Mouse (Mus musculus) cerebellum, adult 9-11 months (tissue): ENCODE data around the gene Lrrc3.
"Not testable (repeated sequence)": the region's sequence is repeated elsewhere in the genome, so short reads cannot be mapped to it uniquely, and the experiment has no call there.

ENCODE experiments used
- DNase-seq: peaks from one replicate; pipeline ENCODE4 v3.0.0; 2022

The Lrrc3 gene

DNA sequence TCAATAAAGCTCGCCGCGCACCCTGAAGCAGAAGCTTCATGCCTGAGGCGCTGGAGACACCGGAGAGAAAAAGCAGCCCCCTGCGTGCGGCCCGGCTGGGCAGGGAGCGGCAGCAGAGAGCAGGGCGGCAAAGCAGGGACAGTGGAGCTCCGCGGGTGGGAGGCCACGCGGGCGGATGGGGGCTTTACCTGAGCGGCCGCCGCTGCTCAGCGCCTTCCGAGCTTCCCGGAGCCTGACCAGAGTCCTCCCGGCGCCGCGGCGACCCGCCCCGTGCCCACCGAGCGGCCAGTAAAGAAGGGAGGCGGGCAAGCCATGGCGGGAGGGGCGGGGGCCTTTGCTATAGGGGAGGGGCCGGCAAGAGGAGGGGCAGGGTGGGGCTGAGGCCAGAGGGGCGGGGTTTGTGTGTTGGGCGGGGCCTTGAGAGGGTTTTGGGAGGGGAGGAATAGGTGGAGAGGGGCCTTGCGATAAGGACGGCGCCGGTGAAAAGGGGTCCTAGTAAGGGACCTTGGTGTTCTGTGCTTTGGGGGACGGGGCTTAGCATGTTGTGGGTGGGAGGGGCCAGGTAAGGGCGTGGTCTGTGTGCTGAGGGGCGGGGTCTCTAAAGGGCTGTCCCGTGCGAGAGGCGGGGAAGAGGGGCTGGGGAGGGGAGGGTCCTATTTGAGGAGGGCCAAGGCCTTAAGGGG is at the start of gene Lrrc3:
Lrrc3 (minus strand) TSS at position 326 of the 683 bp plus-strand sequence.
- peak; percentile 56 for DNase-seq

DNA sequence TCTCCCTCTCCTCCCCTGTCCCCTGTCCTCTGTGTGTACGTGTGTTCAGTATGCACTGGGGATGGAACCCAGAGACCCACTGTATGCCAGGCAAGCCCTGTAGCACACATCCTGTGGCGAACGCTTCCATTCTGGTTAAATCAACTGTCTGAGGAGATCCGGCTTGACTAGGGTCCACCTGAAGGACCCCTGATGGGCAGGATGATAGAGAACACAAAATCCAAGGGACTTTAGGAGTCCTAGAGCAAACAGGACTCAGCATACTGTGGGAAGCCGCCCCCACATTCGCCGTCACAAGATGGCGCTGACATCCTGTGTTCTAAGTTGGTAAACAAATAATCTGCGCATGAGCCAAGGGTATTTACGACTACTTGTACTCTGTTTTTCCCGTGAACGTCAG is 48.1 kb upstream of the Lrrc3 start:
- not testable (repeated sequence) for DNase-seq

GRCm38 (mm10) chr10:77939685-77940084 is 37.3 kb upstream of the Lrrc3 start:
- DNase-seq = no peak

GRCm38 (mm10) chr10:77927375-77927774 is 25.0 kb upstream of the Lrrc3 start:
- DNase-seq = no peak

DNA sequence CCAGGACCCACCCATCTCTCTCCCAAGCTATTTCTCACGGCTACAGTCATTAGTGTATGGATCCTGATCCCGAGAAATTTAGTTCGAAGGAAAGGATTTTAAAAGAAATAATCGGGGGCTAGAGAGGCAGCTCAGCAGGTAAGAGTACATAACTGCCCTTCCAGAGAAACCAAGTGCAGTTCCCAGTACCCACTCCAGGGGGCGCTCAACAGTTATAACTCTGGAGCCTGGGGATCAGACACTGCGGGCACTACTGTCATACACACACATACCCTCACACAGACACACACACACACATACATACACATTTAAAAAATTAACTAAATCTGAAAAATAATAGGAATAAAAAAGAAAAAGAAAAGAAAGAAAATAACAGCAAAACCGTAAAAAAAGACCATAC is 23.8 kb upstream of the Lrrc3 start:
- no peak for DNase-seq

DNA sequence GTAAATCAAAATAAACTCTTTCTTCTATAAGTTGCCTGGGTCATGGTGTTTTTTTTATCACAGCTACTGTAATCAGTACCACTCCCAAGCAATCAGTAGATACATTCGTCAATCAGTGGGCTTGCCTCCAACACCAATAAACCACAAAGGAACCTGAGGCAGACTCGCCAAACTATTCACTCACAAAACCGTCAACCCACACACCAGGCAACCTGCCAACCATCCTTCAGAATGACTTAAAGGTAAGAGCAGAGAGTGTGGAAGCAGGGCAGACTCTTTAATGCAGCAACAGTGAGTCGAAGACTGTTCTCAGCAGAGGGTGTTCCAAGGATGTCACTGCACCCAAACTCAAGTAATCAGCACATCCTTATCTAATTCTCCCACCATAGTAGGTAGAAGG is 20.3 kb upstream of the Lrrc3 start:
- DNase-seq = no peak

DNA sequence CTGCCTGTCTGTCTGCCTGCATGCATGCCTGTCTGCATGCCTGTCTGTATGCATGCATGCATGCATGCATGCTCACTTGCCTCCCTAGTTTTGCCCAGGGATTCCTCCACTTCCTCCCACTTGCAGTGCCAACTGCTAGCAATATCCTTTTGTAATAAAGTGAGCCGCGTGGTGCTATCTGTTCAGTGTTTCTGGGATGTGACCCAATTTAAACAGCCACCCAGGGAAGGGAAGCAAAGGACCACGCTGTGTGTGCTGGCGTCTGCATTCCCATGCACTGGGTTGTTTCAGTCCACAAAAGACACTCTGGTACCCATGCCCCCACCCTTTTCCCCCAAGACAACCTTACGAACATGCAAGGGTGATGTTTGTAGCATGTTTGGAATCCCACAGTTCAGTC is 18.7 kb upstream of the Lrrc3 start:
- no peak for DNase-seq

DNA sequence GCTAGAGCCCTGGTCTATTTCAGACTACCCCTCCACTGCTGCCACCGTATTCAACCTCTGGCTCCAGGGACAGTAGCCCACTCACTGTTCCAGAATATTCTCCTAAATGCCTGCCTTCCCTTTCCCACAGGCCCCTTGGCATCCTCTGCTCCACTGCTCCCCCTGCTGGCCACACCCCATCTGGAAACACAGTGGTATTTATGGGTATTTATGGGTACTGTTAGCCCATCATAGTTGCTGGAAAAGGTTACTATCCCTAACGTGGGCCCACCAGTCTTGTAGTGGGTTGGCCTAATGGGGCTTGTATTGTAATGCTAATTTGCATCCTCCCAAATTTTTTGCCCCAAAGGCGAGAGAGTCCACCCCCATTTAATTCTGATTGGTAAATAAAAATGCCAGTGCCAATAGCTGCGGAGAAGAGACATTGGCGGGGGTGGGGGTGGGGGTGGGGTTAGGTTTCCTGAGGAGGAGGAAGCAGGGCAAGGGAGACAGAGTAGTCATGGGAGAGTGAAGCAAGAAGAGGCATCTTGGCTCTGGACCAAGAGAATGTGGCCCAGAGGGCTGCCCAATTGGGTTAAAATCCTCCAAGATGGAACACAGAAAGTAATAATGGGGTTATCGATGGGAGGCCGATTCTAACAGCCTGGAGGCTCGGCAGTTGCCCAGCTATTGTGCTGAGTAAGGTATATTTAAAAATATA is 14.4 kb upstream of the Lrrc3 start:
- peak; percentile 36 for DNase-seq

DNA sequence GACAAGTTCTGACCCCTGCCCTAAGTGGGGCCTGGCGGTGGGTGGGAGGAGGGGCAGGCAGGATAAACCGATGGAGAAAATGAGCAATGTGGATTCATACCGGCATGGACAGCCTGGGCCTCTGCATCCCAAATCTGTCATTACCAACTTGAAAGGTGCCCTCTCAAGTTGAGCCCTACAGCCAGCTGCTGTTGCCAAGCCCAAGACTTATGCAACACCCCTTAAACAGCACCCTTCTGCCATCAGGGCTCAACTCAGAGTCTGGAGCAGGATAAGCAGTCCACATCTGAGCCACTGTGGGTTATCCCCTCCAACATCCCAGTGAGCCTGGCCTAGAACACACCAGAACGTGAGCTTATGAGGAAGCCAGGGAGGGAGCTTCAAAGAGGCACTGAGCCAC is 11.0 kb upstream of the Lrrc3 start:
- DNase-seq = no peak

- DNase-seq = no peak
Measured at GRCm38 (mm10) chr10:77912605-77913004, 10.3 kb upstream of the Lrrc3 start.

GRCm38 (mm10) chr10:77902894-77903715 is 769 bp upstream of the Lrrc3 start:
- DNase-seq = peak; percentile 25

DNA sequence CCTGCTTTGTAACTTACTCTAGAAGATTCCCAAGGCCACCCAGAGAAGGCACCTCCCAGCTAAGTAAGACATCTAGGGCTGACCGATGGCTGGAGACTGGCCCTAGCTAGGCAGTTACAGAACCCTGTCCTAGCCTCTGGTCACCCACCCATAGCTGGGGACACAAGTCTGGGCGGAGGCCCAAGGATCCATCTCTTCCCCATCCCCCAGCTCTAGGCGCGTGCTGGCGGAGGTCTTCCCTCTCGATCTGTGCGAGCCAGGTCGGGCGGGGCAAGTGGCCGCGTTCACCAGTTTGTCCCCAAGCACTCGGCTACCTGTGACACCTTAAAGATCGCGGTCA is 495 bp downstream of the Lrrc3 start:
- DNase-seq = peak; percentile 49

GRCm38 (mm10) chr10:77900903-77901818 is 1.2 kb downstream of the Lrrc3 start:
- peak; percentile 22 for DNase-seq

DNA sequence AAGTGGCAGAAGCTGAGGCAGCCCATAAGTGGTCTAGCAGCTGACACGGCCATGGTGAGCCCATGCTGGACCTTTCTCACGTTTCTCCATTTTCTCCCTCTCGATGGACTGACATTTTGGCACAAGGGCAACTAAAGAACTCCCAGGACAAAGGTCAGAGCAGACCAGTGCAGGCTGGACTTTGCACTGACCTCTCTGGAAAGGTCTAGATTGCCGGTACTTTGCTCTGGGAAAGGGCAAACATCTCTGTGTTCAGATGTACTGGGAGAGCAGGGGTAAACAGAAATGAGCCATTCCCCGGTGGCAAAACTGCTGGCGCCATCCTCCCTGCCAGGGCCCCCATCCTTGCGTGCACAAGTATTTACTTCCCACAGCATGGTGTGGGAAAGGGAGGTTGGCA is 2.2 kb downstream of the Lrrc3 start:
- no peak for DNase-seq

DNA sequence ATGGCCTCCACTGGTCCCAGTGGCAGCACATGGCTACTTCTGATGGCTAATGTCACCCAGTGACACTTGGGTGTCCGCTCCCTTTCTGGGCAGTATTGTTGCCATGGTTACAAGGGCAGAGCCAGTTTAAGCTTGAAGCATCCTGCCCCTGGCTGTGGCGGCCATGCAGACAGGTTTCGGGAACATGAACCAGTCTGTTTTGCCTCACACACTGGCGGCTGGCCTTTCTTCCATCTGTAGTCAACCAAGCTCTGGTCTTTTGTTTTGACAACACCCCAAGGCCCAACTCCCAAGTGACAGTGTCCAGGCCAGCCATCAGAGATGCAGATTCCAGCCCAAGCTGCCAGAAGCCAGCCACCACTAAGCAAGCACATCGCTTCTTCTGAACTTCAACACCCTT is 6.8 kb downstream of the Lrrc3 start:
- no peak for DNase-seq

DNA sequence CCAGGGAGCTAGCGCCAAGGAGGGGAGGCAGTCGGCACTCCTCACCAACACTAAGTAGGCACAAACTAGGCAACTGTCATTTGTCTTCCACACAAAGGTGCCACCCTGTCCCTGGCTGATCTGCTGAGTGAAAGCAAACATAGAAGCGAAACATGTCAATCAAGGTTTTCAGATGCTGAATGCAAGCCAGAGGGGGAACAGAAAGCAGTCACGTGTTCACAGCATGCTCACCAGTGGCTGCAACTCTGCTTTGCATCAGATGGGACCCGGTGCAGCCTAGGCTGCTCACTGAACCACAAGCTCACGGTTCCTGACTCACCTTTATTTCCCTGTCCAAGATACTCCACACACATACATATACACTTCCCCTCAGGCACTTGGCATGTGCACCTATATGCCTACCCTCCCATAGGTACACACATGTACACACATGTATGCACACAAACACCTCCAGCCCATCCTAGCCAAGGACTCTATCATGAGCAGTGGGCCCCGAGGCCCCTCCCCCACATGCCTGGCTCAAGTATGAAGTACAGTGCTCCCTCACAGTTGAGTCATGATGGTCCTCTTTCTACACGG is 11.3 kb downstream of the Lrrc3 start:
- DNase-seq = no peak

GRCm38 (mm10) chr10:77886007-77886747 is 16.2 kb downstream of the Lrrc3 start:
- no peak for DNase-seq

DNA sequence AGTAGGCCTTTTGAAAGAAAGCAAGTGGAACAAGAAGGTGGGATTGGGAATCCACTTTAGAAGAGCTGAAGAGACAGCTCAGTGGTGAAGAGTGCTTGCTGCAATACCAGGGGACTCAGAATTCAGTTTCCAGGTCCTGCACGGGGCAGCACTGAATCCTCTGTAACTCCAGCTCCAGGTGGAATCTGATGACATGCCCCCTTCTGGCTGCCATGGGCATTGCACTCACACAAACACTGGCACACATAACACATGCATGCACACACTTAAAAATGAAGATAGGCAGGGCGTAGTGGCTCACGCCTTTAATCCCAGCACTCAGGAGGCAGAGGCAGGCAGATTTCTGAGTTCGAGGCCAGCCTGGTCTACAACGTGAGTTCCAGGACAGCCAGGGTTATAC is 19.8 kb downstream of the Lrrc3 start:
- no peak for DNase-seq

DNA sequence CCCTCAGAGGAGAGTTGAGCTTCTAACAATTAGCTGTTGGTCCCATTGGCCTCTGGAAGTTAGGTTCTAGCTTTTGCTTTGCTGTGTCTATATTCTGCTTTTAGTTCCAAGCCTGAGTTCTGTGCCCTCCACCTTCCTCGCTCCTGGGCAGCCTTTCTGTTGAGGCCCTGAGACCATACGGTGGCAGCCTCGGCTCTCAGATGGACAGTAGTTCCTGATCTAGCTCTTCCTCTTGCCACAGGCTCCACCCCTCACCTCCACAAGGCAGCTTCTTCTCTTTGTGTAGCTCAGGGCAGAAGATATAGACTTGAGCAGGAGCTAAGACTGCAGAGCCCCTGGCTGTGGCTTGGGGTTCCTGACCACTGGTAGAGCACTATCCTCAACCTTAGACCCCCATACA is 22.0 kb downstream of the Lrrc3 start:
- no peak for DNase-seq

GRCm38 (mm10) chr10:77878985-77879384 is 23.4 kb downstream of the Lrrc3 start:
- DNase-seq = no peak

GRCm38 (mm10) chr10:77869651-77870050 is 32.7 kb downstream of the Lrrc3 start:
- no peak for DNase-seq

- DNase-seq = no peak
Measured at GRCm38 (mm10) chr10:77867546-77867945, 34.8 kb downstream of the Lrrc3 start.
